Mouse (Mus musculus) intestine, embryonic 15.5 days (tissue): ENCODE measurements at regions not wholly inside any gene's neighbourhood (a gene's known extent, or its start where the extent isn't known, plus 50 kb on each side); places are given as distances from the start of the nearest gene placed in this dataset.

Experiments
- ATAC-seq: fragments of 200-750 bp; cut with Nextera tagmentation; 2 replicates; pipeline ENCODE4 v1.8.0; 2017; ENCODE audit warnings: moderate TSS enrichment, moderate library complexity
- H3K27ac ChIP-seq: fragments of 300-500 bp; sonication (generic); 2 replicates; pipeline ENCODE4 v1.5.1; 2015; ENCODE audit warnings: mild to moderate bottlenecking, inconsistent platforms
- H3K27me3 ChIP-seq: fragments of 300-500 bp; sonication (generic); replicated peaks from 2 replicates; pipeline ENCODE4 v1.6.1; 2015; ENCODE audit warnings: inconsistent platforms
- H3K36me3 ChIP-seq: fragments of 300-500 bp; sonication (generic); 2 replicates; pipeline ENCODE4 v1.6.1; 2015; ENCODE audit warnings: inconsistent platforms
- H3K4me1 ChIP-seq: fragments of 300-500 bp; sonication (generic); replicated peaks from 2 replicates; pipeline ENCODE4 v1.6.1; 2015; ENCODE audit warnings: inconsistent platforms
- H3K4me2 ChIP-seq: fragments of 300-500 bp; sonication (generic); replicated peaks from 2 replicates; pipeline ENCODE4 v1.6.1; 2015; ENCODE audit warnings: mild to moderate bottlenecking, inconsistent platforms
- H3K4me3 ChIP-seq: fragments of 300-500 bp; sonication (generic); replicated peaks from 2 replicates; pipeline ENCODE4 v1.5.1; 2015; ENCODE audit warnings: inconsistent platforms
- H3K9ac ChIP-seq: fragments of 300-500 bp; sonication (generic); 2 replicates; pipeline ENCODE4 v1.6.1; 2015; ENCODE audit warnings: inconsistent platforms
- H3K9me3 ChIP-seq: fragments of 300-500 bp; sonication (generic); 2 replicates; pipeline ENCODE4 v1.6.1; 2016; ENCODE audit warnings: inconsistent platforms
- WGBS: fragments of 180-500 bp; shearing (Covaris S2); methylation state at CpG from one replicate; pipeline ENCODE4 v1.1.7; 2015; 5-methylcytosine and 5-hydroxymethylcytosine counted together

DNA sequence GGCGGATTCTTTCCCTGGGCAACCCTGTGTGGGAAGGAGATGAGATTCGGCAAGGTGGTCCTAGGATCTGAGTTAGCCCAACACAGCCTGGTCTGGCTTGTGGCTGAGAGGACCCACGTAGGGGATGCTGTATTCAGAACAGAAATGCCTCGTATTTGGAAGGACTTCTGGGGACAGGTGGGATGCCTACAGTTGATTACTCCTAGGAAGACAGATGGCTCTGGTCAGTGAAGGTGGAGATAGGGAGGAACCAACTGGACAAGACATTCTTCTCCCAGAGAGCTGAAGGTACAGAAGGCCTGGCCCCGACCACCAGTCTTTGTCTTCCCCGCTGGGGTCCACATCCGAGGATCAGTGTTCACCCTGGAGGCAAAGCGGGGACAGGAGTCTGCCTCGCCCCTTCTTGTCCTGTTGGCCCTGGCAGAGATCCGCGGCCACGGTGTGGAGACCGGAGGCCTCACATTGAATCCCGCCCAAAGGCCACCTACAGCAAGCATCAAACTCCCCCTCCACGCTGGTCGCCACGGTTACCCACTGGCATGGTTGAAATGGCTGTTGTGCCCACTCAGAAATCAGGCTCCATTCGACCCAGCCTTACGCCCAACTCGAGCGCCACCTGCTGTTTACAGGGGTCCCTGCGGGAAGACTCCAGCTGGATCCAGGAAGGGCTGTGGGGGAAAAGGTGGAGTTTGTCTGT is 182.4 kb downstream of the Cdc5l start:
- Histone ChIP-seq H3K4me2 (no peak overlapping the region; the same call in 1 of the 2 replicates), H3K4me1 (0 out of 2 replicates have a peak, but pooled peaks cover 3% of the 10 kb centered on the region), H3K27ac (no peak overlapping the region), H3K36me3 (no peaks in the 10 kb centered on the region), H3K4me3 (no peak overlapping the region), H3K27me3 (no peaks in the 10 kb centered on the region), H3K9me3 (no peaks in the 10 kb centered on the region), H3K9ac (no peak overlapping the region)
- peak; percentile 55; the same call in 1 of the 2 replicates for ATAC-seq
- WGBS = 40% methylated on average over 22 of the region's 22 CpGs

DNA sequence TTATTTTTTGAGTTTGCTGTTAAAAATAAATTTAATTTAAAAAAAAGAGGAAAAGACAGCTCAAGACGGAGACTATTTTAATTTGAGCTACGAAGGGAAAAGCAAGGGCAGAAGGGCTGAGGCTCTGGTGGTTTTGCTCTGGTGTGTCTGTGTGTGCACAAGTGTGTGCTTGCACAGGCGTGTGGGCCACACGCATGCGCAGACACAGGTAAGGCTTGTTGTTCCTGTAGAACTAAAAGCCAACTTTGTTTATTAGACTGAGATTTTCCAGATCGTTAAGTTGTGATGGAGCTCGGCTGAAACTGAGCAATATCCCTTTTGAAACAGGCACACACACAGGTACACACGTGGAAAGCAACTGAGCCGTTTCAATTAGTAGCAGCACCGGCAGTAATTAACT is 183.1 kb downstream of the Cdc5l start:
- H3K4me3 ChIP-seq = no peak overlapping the region
- H3K36me3 ChIP-seq = no peaks in the 10 kb centered on the region
- no peak overlapping the region for H3K27ac ChIP-seq
- ATAC-seq = no peak
- no peak overlapping the region for H3K4me2 ChIP-seq
- 74% methylated on average over 10 of the region's 10 CpGs for WGBS
- H3K9ac ChIP-seq = no peak overlapping the region
- 0 out of 2 replicates have a peak, but pooled peaks cover 3% of the 10 kb centered on the region for H3K4me1 ChIP-seq
- H3K27me3 ChIP-seq = no peaks in the 10 kb centered on the region
- no peaks in the 10 kb centered on the region for H3K9me3 ChIP-seq

GRCm38 (mm10) chr17:45247142-45248137 is 186.1 kb downstream of the Cdc5l start:
- 0 out of 2 replicates have a peak, but pooled peaks cover 5% of the 10 kb centered on the region for H3K4me1 ChIP-seq
- no peak overlapping the region for H3K4me3 ChIP-seq
- H3K27ac ChIP-seq = no peak overlapping the region
- WGBS = 79% methylated on average over 29 of the region's 29 CpGs
- H3K27me3 ChIP-seq = no peaks in the 10 kb centered on the region
- H3K9ac ChIP-seq = no peak overlapping the region
- no peak for ATAC-seq
- H3K4me2 ChIP-seq = no peak overlapping the region
- no peaks in the 10 kb centered on the region for H3K9me3 ChIP-seq
- no peaks in the 10 kb centered on the region for H3K36me3 ChIP-seq

DNA sequence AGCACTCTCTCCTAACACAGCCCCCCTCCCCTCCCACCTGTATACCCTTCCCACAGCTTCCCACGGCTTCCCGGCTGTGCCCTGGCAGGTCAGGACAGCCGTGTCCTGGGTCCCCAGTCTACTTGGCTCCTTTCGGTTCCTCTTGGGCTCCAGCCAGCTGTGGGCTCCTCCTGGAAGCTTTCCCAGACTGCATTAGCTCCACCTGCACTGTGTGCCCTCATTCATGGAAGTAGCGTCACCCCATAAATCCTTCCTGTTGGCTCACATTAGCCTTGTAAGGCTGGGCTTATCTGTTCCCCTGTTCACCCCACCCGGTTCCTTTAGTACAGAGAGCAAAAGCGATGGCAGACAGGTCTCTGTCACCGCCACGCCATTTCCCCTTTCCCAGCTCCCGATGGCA is 188.7 kb downstream of the Cdc5l start:
- no peak overlapping the region for H3K4me2 ChIP-seq
- H3K27ac ChIP-seq = no peak overlapping the region
- ATAC-seq = no peak

GRCm38 (mm10) chr17:45243103-45243502 is 190.4 kb downstream of the Cdc5l start:
- Histone ChIP-seq H3K9ac (no peak overlapping the region), H3K36me3 (no peaks in the 10 kb centered on the region), H3K4me2 (no peak overlapping the region), H3K27ac (no peak overlapping the region), H3K4me3 (no peak overlapping the region), H3K9me3 (no peaks in the 10 kb centered on the region), H3K27me3 (no peaks in the 10 kb centered on the region), H3K4me1 (0 out of 2 replicates have a peak, but pooled peaks cover 5% of the 10 kb centered on the region)
- WGBS = 38% methylated on average over 7 of the region's 7 CpGs
- peak; percentile 75 for ATAC-seq

More for the DNA sequence above, 188.7 kb downstream of the Cdc5l start:
- H3K36me3 ChIP-seq = no peaks in the 10 kb centered on the region
- no peaks in the 10 kb centered on the region for H3K27me3 ChIP-seq
- H3K9ac ChIP-seq = no peak overlapping the region
- H3K9me3 ChIP-seq = no peaks in the 10 kb centered on the region
- WGBS = 74% methylated on average over 10 of the region's 10 CpGs
- H3K4me1 ChIP-seq = 0 out of 2 replicates have a peak, but pooled peaks cover 5% of the 10 kb centered on the region
- H3K4me3 ChIP-seq = no peak overlapping the region

DNA sequence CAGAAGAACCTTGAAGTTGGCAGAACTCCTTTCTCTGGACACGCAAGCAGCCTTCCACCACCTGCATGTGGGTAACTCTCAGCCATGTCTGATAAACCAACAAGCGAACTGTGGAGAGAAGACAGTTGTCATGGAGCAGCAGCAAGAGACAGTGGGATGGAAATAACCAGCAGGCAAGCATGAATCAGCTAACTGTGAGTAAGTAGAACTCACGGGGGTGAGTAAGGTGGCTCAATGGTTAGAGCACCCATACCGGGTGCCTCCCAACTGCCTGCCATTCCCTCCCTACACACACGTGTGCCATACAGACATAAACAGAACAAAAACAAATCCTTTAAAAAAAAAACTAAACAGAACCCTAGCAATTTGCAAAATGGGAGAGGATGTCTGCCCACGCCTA is 191.5 kb downstream of the Cdc5l start:
- no peak for ATAC-seq
- Histone ChIP-seq H3K9ac (no peak overlapping the region), H3K36me3 (no peaks in the 10 kb centered on the region), H3K27ac (no peak overlapping the region), H3K9me3 (no peaks in the 10 kb centered on the region), H3K4me1 (0 out of 2 replicates have a peak, but pooled peaks cover 5% of the 10 kb centered on the region), H3K4me3 (no peak overlapping the region), H3K27me3 (no peaks in the 10 kb centered on the region), H3K4me2 (no peak overlapping the region)
- 88% methylated on average over 6 of the region's 6 CpGs for WGBS

GRCm38 (mm10) chr17:45240963-45241543 is 192.5 kb downstream of the Cdc5l start:
- no peaks in the 10 kb centered on the region for H3K9me3 ChIP-seq
- H3K27me3 ChIP-seq = no peaks in the 10 kb centered on the region
- no peak overlapping the region for H3K4me2 ChIP-seq
- WGBS = 49% methylated on average over 7 of the region's 7 CpGs
- no peaks in the 10 kb centered on the region for H3K36me3 ChIP-seq
- H3K9ac ChIP-seq = no peak overlapping the region
- 0 out of 2 replicates have a peak, but pooled peaks cover 5% of the 10 kb centered on the region for H3K4me1 ChIP-seq
- no peak for ATAC-seq
- H3K27ac ChIP-seq = no peak overlapping the region
- no peak overlapping the region for H3K4me3 ChIP-seq

DNA sequence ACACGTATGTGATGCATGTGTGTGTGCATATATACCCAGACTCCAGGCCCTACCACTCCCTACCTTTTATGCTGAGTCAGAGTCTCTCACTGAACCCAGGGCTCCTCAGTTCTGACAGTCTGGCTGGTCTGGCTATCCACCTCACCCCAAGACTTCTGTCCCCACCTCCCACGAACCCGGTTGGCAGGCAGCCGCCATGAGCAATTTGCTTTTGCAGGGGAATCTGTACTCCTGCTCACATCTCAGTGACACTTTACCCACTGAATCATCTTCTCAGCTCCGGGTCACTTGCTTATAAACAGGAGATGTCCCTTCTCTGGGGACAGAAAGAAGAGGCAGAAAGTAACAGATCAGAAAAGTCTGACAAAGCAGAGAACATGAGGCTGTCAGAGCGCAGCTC is 193.0 kb downstream of the Cdc5l start:
- WGBS = 68% methylated on average over 6 of the region's 6 CpGs
- H3K9me3 ChIP-seq = no peaks in the 10 kb centered on the region
- no peak overlapping the region for H3K27ac ChIP-seq
- no peak overlapping the region for H3K4me2 ChIP-seq
- no peaks in the 10 kb centered on the region for H3K27me3 ChIP-seq
- no peaks in the 10 kb centered on the region for H3K36me3 ChIP-seq
- H3K9ac ChIP-seq = no peak overlapping the region
- H3K4me3 ChIP-seq = no peak overlapping the region
- 0 out of 2 replicates have a peak, but pooled peaks cover 5% of the 10 kb centered on the region for H3K4me1 ChIP-seq
- no peak for ATAC-seq

DNA sequence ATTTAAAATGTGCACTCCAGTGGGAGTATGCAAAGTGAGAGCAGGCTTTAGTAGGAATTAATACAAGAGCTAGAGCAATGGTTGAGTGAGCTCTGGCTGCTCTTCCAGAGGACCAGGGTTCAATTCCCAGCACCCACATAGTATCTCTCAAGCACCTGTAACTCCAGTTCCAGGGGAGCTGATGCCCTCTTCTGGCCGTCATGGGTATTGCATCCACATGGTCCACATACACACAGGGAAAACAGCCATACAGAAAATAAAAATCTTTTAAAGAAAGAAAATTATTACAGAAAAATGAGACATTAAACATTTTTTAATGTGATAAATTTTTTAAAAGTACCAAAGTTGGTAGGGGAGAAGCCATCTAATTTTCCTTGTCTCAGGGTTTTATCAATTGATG is 196.3 kb downstream of the Cdc5l start:
- H3K27ac ChIP-seq = no peak overlapping the region
- ATAC-seq = no peak
- H3K9ac ChIP-seq = no peak overlapping the region
- no peaks in the 10 kb centered on the region for H3K36me3 ChIP-seq
- no peak overlapping the region for H3K4me3 ChIP-seq
- peaks cover 4% of the 10 kb centered on the region; the same call in 1 of the 2 replicates for H3K4me1 ChIP-seq
- WGBS = 90% methylated on average over 1 of the region's 1 CpGs
- no peaks in the 10 kb centered on the region for H3K27me3 ChIP-seq
- no peaks in the 10 kb centered on the region for H3K9me3 ChIP-seq
- no peak overlapping the region for H3K4me2 ChIP-seq

GRCm38 (mm10) chr17:45235401-45235800 is 198.1 kb downstream of the Cdc5l start:
- H3K4me1 ChIP-seq = peaks cover 4% of the 10 kb centered on the region; the same call in 1 of the 2 replicates
- no peak for ATAC-seq
- no peaks in the 10 kb centered on the region for H3K36me3 ChIP-seq
- no peak overlapping the region for H3K27ac ChIP-seq
- H3K9ac ChIP-seq = no peak overlapping the region
- no peaks in the 10 kb centered on the region for H3K27me3 ChIP-seq
- H3K4me2 ChIP-seq = no peak overlapping the region
- 89% methylated on average over 7 of the region's 7 CpGs for WGBS
- no peak overlapping the region for H3K4me3 ChIP-seq
- no peaks in the 10 kb centered on the region for H3K9me3 ChIP-seq

DNA sequence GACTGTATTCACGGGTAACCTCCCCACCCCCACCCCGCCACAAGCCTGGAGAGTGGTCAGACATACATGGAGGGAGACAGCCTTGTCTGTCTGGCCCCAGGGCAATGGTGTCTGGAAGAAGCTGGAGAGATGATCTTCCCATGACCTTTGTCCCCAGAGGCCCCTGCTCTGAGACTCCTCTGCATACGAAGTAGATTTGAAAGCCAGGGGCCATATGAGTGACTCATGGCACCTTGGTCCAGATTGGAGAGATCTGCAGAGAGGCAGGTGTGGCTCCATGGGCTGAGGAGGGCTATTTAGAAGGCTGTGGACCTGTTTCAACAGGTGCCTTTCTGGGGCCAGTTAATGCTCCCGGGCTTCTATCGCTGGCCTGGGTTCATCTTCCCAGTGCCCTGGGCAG is 200.7 kb downstream of the Cdc5l start:
- Histone ChIP-seq H3K4me3 (no peak overlapping the region), H3K9me3 (no peaks in the 10 kb centered on the region), H3K36me3 (no peaks in the 10 kb centered on the region), H3K27me3 (no peaks in the 10 kb centered on the region), H3K27ac (no peak overlapping the region), H3K4me1 (peaks cover 4% of the 10 kb centered on the region; the same call in 1 of the 2 replicates), H3K9ac (no peak overlapping the region), H3K4me2 (no peak overlapping the region)
- ATAC-seq = peak; percentile 82
- 63% methylated on average over 5 of the region's 5 CpGs for WGBS

GRCm38 (mm10) chr17:45227190-45227589 is 206.3 kb downstream of the Cdc5l start:
- H3K27ac ChIP-seq = no peak overlapping the region
- WGBS = 11% methylated on average over 1 of the region's 1 CpGs
- H3K9ac ChIP-seq = no peak overlapping the region
- no peaks in the 10 kb centered on the region for H3K27me3 ChIP-seq
- H3K36me3 ChIP-seq = no peaks in the 10 kb centered on the region
- no peak overlapping the region for H3K4me3 ChIP-seq
- no peaks in the 10 kb centered on the region for H3K9me3 ChIP-seq
- no peak for ATAC-seq
- H3K4me2 ChIP-seq = no peak overlapping the region
- H3K4me1 ChIP-seq = no peaks in the 10 kb centered on the region
